Mouse (Mus musculus): ENCODE measurements around the gene Fam102b. TPM values are rescaled to one million over a fixed set of nuclear protein-coding genes. Genes with fewer than 3 reads are reported as not detected.

The Fam102b gene
- total RNA-seq, 1 experiment, result 7.5 TPM

GRCm38 (mm10) chr3:108933557-108933956 lies 93.8 kb downstream of the Fam102b start:
- H3K27ac ChIP-seq (ENCODE audit: insufficient read depth, low read depth, low read length, poor library complexity, severe bottlenecking), result no peak overlapping the region
- no peaks in the 10 kb centered on the region; the same call in 1 of the 2 replicates for H3K9me3 ChIP-seq (ENCODE audit: control insufficient read depth, insufficient read depth, low read depth, low read length)
- H3K36me3 ChIP-seq (ENCODE audit: control insufficient read depth, insufficient read depth, low read length, poor library complexity, severe bottlenecking), result no peaks in the 10 kb centered on the region
- no peak overlapping the region for H3K9ac ChIP-seq (ENCODE audit: insufficient read depth, low read depth, low read length, poor library complexity, severe bottlenecking)
- no peak for DNase-seq (ENCODE audit: low read depth, low spot score)
- no peak overlapping the region for H3K4me3 ChIP-seq (ENCODE audit: insufficient read depth in 1 of 2, low read depth in 1 of 2, low read length in 2 of 2, poor library complexity in 1 of 2, severe bottlenecking in 1 of 2)
- TF ChIP-seq ZNF384 (IDR thresholded peaks at IDR 0.05; ENCODE audit: low read depth, low read length), result no peak
- in situ Hi-C loops (cut with MboI; ENCODE audit: low sequenced_read_pairs in 2 of 2, unreplicated experiment in 2 of 2), result no loop called here
- H3K4me1 ChIP-seq (ENCODE audit: control insufficient read depth in 2 of 2, insufficient read depth in 2 of 2, low read length in 2 of 2, poor library complexity in 1 of 2), result no peaks in the 10 kb centered on the region

GRCm38 (mm10) chr3:108926308-108926707 lies 101.1 kb downstream of the Fam102b start:
- in situ Hi-C loops (cut with MboI; ENCODE audit: low sequenced_read_pairs in 2 of 2, unreplicated experiment in 2 of 2), result no loop called here
- H3K9ac ChIP-seq (ENCODE audit: insufficient read depth, low read depth, low read length, poor library complexity, severe bottlenecking), result no peak overlapping the region

GRCm38 (mm10) chr3:108925677-108926076 lies 101.7 kb downstream of the Fam102b start:
- Histone ChIP-seq H3K4me1 (ENCODE audit: control insufficient read depth in 2 of 2, insufficient read depth in 2 of 2, low read length in 2 of 2, poor library complexity in 1 of 2) (no peaks in the 10 kb centered on the region), H3K4me3 (ENCODE audit: insufficient read depth in 1 of 2, low read depth in 1 of 2, low read length in 2 of 2, poor library complexity in 1 of 2, severe bottlenecking in 1 of 2) (no peak overlapping the region), H3K9ac (ENCODE audit: insufficient read depth, low read depth, low read length, poor library complexity, severe bottlenecking) (no peak overlapping the region), H3K9me3 (ENCODE audit: control insufficient read depth, insufficient read depth, low read depth, low read length) (no peaks in the 10 kb centered on the region), H3K36me3 (ENCODE audit: control insufficient read depth, insufficient read depth, low read length, poor library complexity, severe bottlenecking) (no peaks in the 10 kb centered on the region), H3K27ac (ENCODE audit: insufficient read depth, low read depth, low read length, poor library complexity, severe bottlenecking) (no peak overlapping the region)
- DNase-seq (ENCODE audit: low read depth, low spot score), result no peak
- TF ChIP-seq ZNF384 (IDR thresholded peaks at IDR 0.05; ENCODE audit: low read depth, low read length) (no peak), ZC3H11A (IDR thresholded peaks at IDR 0.05; ENCODE audit: borderline replicate concordance, low read depth, low read length) (no peak), HCFC1 (IDR thresholded peaks at IDR 0.05; ENCODE audit: borderline replicate concordance, insufficient read depth, low read length) (no peak), MAFK (IDR thresholded peaks at IDR 0.05; ENCODE audit: insufficient read depth, low read depth, low read length) (no peak), CHD2 (IDR thresholded peaks at IDR 0.05; ENCODE audit: low read depth, low read length) (no peak)
- in situ Hi-C loops (cut with MboI; ENCODE audit: low sequenced_read_pairs in 2 of 2, unreplicated experiment in 2 of 2), result no loop called here

More at GRCm38 (mm10) chr3:108926308-108926707, 101.1 kb downstream of the Fam102b start:
- H3K36me3 ChIP-seq (ENCODE audit: control insufficient read depth, insufficient read depth, low read length, poor library complexity, severe bottlenecking), result no peaks in the 10 kb centered on the region
- no peak for TF ChIP-seq HCFC1 (IDR thresholded peaks at IDR 0.05; ENCODE audit: borderline replicate concordance, insufficient read depth, low read length)
- TF ChIP-seq ZNF384 (IDR thresholded peaks at IDR 0.05; ENCODE audit: low read depth, low read length), result no peak
- no peak for TF ChIP-seq MAFK (IDR thresholded peaks at IDR 0.05; ENCODE audit: insufficient read depth, low read depth, low read length)
- no peak for TF ChIP-seq CHD2 (IDR thresholded peaks at IDR 0.05; ENCODE audit: low read depth, low read length)
- no peak for TF ChIP-seq ZC3H11A (IDR thresholded peaks at IDR 0.05; ENCODE audit: borderline replicate concordance, low read depth, low read length)
- no peak overlapping the region for H3K27ac ChIP-seq (ENCODE audit: insufficient read depth, low read depth, low read length, poor library complexity, severe bottlenecking)
- H3K4me3 ChIP-seq (ENCODE audit: insufficient read depth in 1 of 2, low read depth in 1 of 2, low read length in 2 of 2, poor library complexity in 1 of 2, severe bottlenecking in 1 of 2), result no peak overlapping the region
- H3K9me3 ChIP-seq (ENCODE audit: control insufficient read depth, insufficient read depth, low read depth, low read length), result no peaks in the 10 kb centered on the region
- no peak for DNase-seq (ENCODE audit: low read depth, low spot score)
- no peaks in the 10 kb centered on the region for H3K4me1 ChIP-seq (ENCODE audit: control insufficient read depth in 2 of 2, insufficient read depth in 2 of 2, low read length in 2 of 2, poor library complexity in 1 of 2)

- H3K4me1 ChIP-seq (ENCODE audit: control insufficient read depth in 2 of 2, insufficient read depth in 2 of 2, low read length in 2 of 2, poor library complexity in 1 of 2), result no peaks in the 10 kb centered on the region
- H3K36me3 ChIP-seq (ENCODE audit: control insufficient read depth, insufficient read depth, low read length, poor library complexity, severe bottlenecking), result no peaks in the 10 kb centered on the region
- TF ChIP-seq CHD2 (IDR thresholded peaks at IDR 0.05; ENCODE audit: low read depth, low read length), result no peak
- TF ChIP-seq ZNF384 (IDR thresholded peaks at IDR 0.05; ENCODE audit: low read depth, low read length), result no peak
- no peak for TF ChIP-seq ZC3H11A (IDR thresholded peaks at IDR 0.05; ENCODE audit: borderline replicate concordance, low read depth, low read length)
- TF ChIP-seq MAFK (IDR thresholded peaks at IDR 0.05; ENCODE audit: insufficient read depth, low read depth, low read length), result no peak
- TF ChIP-seq HCFC1 (IDR thresholded peaks at IDR 0.05; ENCODE audit: borderline replicate concordance, insufficient read depth, low read length), result no peak
- in situ Hi-C loops (cut with MboI; ENCODE audit: low sequenced_read_pairs in 2 of 2, unreplicated experiment in 2 of 2), result no loop called here
- no peak overlapping the region for H3K27ac ChIP-seq (ENCODE audit: insufficient read depth, low read depth, low read length, poor library complexity, severe bottlenecking)
- H3K9ac ChIP-seq (ENCODE audit: insufficient read depth, low read depth, low read length, poor library complexity, severe bottlenecking), result no peak overlapping the region
- no peak for DNase-seq (ENCODE audit: low read depth, low spot score)
- H3K4me3 ChIP-seq (ENCODE audit: insufficient read depth in 1 of 2, low read depth in 1 of 2, low read length in 2 of 2, poor library complexity in 1 of 2, severe bottlenecking in 1 of 2), result no peak overlapping the region
- no peaks in the 10 kb centered on the region for H3K9me3 ChIP-seq (ENCODE audit: control insufficient read depth, insufficient read depth, low read depth, low read length)
These were observed 105.6 kb downstream of the Fam102b start for GRCm38 (mm10) chr3:108921822-108922221.

Other genes starting within 250 kb of the Fam102b start
- 11.2 and 18.1 TPM in 2 replicates for gene Stxbp3, start 187.1 kb downstream of the Fam102b start, total RNA-seq (2012; rRNA removed)
- 0.09 TPM in 1 of 2 replicates, not detected in the other for gene Fndc7, start 137.6 kb downstream of the Fam102b start, total RNA-seq (2012; rRNA removed)
- gene Prpf38b, start 115.9 kb downstream of the Fam102b start, total RNA-seq (2012; rRNA removed), result 69.7 and 70.6 TPM in 2 replicates
- 0.53 and 1.7 TPM in 2 replicates for gene Henmt1, start 87.7 kb downstream of the Fam102b start, total RNA-seq (2012; rRNA removed)
- gene Gm9857, start 87.2 kb downstream of the Fam102b start, total RNA-seq (2012; rRNA removed), result 0.76 TPM in 1 of 2 replicates, not detected in the other
- gene Slc25a54, start 52.9 kb upstream of the Fam102b start, total RNA-seq (2012; rRNA removed), result not detected in 2 replicates
- 6.9 and 19.0 TPM in 2 replicates for gene Slc25a24, start 95.5 kb upstream of the Fam102b start, total RNA-seq (2012; rRNA removed)

All from ES-E14 (cell line).